Mouse (Mus musculus): ENCODE data around the gene Ficd.

The Ficd gene

GRCm38 (mm10) chr5:113735345-113736112, at the start of gene Ficd:
Gene Ficd (plus strand): TSS chr5:113735803.
- DNase-seq, result peak; percentile 100

GRCm38 (mm10) chr5:113687514-113687913, 48.1 kb upstream of the Ficd start:
- no peak for DNase-seq

GRCm38 (mm10) chr5:113690069-113690548, 45.5 kb upstream of the Ficd start:
- DNase-seq, result peak; percentile 19

DNA sequence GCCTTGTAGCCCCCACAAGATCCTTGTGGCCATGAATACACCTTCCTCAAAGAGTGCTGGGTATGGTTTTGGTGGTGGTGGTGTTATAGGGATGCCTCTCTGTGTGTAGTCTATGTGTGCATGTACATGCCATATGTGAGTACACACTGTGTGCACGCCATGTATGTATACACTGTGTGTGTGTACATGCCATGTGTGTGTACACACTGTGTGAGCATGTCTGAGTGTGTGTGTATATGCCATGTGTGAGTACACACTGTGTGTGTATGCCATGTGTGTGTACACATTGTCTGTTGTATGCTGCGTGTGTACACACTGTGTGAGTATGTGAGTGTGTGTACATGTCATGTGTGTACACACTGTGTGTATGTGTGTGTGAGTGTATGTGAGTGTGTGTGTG, 44.7 kb upstream of the Ficd start:
- no peak for DNase-seq

DNA sequence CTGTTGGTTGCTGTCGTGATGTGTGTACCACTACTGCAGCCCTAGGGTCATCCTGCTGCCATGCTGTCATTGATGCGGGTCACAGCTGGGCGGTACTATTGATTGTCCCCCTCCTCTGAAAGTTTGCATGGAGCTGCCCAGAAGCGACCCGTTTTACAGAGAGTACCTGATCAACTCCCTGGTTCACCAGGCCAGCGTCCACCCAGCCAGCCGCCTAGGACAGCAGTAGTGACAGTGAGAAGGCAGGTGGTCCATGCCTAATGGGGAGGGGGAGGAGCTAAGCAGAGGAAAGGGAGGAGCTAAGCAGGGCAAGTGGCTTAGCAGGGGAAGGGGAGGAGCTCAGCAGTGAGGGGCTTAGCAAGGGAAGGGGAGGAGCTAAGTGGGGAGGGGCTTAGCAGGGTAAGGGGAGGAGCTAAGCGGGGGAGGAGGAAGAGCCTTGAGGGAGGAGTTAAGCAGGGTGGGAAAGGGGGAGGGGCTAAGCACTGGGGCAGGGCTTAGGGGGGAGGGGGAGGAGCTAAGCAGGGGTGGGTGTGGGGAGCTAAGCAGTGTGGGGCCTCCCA, 42.3 kb upstream of the Ficd start:
- no peak for DNase-seq

- no peak for DNase-seq
These were observed 41.6 kb upstream of the Ficd start for GRCm38 (mm10) chr5:113694000-113694399.

GRCm38 (mm10) chr5:113694415-113694814, 41.2 kb upstream of the Ficd start:
- DNase-seq, result peak; percentile 52

DNA sequence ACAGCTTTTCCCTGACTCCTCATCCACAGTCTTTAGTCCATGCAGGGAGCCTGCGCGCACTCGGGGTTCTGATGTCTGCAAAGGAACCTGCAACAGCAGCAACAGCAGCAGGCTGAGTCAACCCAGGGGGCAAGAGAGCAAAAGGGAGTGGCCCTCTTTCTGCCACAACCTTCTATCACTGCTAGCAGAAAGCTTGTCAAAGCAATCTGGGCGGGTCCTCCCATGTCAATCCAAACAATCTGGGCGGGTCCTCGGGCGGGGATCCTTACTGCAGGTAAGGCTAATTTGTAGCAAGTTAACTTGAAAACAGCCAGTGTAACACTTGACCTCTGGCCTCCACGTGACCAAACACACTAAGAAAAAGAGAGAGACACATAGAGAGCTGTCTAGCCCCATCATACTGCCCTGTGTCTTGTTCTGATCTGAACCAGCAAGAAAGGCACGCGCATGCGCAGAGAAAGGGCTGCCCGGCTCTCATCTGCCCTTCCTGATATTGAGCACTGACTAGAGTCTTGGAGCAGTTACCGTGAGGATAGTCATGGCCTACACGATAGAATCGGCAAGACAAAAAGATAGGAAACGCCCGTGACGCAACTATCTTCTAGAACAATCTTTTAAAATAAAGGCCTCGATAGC, 35.1 kb upstream of the Ficd start:
- no peak for DNase-seq

DNA sequence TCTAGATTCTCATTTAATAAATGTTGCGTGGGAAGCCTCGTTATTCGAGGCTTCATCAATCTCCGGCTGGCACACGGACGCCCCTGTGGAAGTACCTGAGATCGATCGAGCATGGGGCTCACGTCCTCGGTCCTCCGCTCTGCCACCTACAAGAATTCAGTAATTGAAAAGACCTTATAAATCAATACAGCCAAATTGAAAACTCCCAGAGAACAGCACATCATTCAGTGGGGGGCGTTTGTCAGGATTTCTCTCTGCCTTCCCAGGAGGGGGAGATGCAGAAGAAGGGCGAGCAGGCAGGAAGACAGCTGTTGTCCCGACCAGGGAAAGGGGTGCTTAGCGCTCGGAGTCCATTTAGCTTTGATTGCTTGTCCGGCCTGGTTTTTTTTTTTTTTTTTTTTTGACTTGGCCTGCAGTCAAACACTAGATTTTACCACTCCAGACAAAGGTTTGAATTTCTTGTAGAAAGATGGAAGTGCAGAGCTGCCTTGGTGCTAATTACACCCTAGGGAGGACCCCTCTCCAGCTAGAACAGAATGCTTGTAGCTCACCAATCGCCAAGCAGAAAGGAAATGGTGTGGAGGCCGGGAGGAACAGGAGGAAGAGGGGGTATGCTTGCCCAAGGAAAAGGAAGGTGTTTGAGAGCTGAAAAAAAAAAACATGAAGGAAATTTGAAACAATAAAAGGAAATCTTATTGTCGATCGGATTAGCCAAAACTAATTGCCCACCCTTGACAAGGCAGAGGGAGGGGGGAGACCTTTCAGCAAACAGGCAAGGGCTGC, 31.6 kb upstream of the Ficd start:
- DNase-seq, result no peak

- no peak for DNase-seq
These were observed 22.7 kb upstream of the Ficd start for GRCm38 (mm10) chr5:113712861-113713260.

DNA sequence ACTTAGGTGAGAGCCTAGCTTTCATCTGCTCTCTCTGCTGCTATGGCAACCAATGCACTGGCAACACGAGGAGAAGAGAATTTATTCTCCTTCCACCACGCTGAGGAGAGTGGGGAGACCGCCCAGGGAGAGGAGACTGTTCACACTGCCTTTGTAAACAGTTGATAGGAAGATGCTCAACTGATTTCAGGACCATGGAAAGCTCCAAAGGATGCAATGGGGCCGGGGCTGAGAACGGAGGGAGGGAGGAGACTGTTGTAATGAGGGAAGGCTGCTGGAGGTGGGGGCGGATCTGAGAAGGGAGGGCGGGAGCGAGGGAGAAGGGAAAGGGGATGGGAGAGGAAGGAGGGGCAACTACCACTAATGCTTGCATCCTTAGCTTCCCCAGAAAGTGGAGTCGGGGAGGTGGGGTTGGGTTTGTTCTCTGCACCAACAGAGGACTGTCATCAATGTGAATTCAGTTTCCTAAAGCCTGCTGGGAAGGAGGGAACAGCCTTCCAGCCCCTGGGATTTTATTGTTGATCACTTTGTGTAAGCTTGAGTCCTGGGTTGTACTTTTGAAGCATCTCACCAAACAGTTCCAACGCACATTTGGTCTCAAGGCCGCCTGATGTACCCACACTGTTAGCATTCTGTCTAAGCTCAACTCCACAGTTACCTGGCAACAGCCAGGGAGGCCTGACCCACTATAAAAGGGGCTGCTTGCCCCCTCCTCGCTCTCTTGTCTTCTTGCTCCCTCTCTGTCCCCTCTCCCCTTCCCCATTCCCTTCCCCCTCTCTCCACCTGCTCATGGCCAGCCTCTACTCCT, 18.8 kb upstream of the Ficd start:
- peak; percentile 91 for DNase-seq

- DNase-seq, result no peak
These were observed 16.4 kb upstream of the Ficd start for GRCm38 (mm10) chr5:113719221-113719661.

- DNase-seq, result no peak
These were observed 13.2 kb upstream of the Ficd start for GRCm38 (mm10) chr5:113722224-113723013.

DNA sequence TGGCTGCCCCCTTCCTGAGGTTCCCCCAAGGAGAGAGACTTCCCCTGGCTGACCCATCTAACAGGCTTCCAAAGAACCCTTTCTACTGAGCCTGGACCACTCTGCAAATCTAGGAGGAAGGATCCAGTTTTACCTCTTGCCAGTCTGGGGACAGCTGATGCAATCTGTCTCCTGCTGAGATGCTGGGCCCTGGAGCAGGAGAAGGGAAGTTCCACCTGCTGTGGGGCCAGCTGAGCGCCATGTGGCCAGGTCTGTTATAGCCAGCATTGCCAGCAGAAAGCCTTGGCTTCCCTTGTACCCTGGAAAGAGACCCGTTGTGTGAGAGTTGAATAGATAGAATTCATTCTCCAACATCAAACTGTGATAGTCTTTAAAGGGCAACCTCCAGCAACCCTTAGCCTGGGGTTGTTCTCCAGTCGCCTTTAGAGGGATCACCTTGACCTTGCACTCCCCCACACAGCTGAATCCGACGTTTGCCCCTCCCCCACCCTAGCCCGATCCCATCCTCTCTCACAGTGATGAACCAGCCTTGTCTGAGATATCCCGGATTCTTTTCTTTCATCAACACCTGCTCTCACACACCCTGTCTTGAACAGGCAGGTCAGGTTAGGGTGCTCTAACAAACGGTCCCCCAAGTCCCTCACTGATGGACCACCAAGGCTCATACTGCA, 11.9 kb upstream of the Ficd start:
- no peak for DNase-seq

DNA sequence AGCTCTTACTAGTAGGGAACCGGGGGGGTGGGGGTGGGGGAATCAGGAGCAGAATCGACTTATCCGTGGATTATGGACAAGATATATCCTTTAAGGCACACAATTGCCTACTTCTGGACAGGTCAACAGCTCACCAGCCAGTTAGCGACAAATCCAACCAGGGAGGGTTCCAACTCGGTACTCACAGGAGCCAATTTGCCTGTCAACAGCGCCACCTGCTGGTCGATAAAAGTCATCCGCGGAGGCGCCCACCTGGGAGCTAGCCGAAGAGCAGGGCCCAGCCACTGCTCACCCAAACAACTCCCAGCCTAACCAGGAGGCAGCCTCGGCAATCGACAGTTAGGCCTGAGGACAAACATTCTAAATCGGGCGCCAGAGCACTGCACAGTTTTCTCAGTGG, 11.2 kb upstream of the Ficd start, which contains the start of gene 1700069L16Rik:
Gene 1700069L16Rik, minus strand, starts transcription at position 327 of the 400 bp plus-strand sequence.
- peak; percentile 91 for DNase-seq

- DNase-seq, result no peak
These were observed 10.2 kb upstream of the Ficd start for GRCm38 (mm10) chr5:113725417-113725816.

DNA sequence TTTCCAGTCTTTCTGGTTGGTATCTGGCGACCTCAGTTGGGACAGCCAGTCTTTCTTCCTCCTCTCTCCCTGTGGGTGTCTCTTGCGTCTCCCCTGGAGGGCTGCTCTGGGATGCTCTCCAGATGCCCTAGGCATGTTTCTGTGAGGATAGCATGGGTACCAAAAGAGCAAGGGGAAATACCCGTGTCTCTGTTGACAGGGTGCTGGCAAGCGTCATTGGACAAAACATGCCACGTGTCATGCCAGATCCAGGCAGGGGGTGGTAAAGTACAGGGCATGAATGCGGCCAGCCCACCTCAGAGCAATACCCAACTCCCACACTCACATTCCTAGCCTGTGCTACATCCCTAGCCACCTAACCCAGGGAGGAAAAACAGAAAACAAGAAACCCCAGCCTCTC, 9.0 kb upstream of the Ficd start:
- no peak for DNase-seq

GRCm38 (mm10) chr5:113727238-113727637, 8.4 kb upstream of the Ficd start:
- no peak for DNase-seq

- DNase-seq, result no peak
These were observed 7.6 kb upstream of the Ficd start for GRCm38 (mm10) chr5:113728011-113728410.

DNA sequence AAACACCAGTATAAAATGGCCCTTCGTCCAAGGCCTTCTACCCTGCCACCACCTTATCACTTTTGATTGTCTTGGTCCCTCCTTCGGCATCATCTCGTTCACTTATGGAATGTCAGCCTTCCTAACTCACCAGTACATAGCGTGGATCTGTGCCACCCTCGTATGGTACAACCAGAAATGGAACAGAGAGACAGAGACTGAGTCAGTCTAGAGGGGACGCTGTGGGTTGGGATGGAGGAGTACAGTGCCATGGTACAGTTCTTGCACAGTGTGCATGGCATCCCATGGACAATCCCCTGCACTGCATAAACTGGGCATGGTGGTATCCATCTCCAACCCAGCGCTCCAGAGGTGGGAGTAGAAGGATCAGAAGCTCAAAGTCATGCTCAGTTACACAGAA, 6.9 kb upstream of the Ficd start:
- no peak for DNase-seq

GRCm38 (mm10) chr5:113730641-113731121, 4.9 kb upstream of the Ficd start:
- DNase-seq, result peak; percentile 34
